Mouse (Mus musculus): Measurements from ENCODE around the gene Cd101. TPM values are rescaled to one million over a fixed set of nuclear protein-coding genes. Genes with fewer than 3 reads are reported as not detected.

Cd101 gene
- polyA plus RNA-seq (2012; rRNA removed), result 0.09 and 0.19 TPM in 2 replicates

DNA sequence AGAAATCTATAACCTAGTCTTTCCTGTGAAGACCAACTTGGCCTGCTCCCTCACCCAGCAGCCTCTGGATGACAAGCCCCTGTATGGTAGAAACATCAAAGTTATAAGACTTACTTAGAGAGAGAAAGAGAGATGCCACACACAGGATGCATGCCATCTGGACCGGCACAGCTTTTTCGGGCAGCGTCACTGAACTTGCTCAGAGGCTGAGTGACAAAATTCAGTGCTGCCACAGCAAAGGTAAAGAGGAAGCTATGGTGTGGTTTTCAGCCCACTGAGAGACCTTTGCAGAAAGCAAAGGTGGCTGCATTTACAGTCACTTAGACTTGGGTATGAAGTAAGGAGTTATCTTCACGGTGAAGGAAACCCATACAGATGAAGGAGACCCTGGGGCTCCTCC is at the start of gene Cd101:
Gene Cd101 (minus strand): TSS at position 218 of the 400 bp plus-strand sequence.
- no peak for DNase-seq (ENCODE audit: low spot score)

DNA sequence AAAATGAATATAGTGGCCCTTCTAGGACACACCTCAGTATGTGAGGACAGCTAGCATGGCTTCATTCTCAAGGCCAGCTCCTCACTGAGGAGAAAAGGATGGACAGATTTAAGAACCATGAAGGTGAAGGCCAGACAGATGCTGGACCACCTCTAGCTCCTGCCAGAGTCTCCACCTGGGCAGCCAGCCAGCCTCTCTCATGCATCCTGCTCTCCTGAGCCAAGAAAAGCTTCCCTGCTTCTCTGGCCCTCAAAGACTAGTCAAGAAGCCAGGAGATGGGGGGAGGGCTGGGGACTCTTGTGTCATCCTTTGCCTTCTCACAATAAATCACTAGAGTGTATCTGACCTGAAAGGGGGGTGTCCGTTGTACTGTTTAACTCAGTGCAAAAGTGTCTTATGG is 49.0 kb upstream of the Cd101 start:
- DNase-seq (ENCODE audit: low spot score), result no peak

DNA sequence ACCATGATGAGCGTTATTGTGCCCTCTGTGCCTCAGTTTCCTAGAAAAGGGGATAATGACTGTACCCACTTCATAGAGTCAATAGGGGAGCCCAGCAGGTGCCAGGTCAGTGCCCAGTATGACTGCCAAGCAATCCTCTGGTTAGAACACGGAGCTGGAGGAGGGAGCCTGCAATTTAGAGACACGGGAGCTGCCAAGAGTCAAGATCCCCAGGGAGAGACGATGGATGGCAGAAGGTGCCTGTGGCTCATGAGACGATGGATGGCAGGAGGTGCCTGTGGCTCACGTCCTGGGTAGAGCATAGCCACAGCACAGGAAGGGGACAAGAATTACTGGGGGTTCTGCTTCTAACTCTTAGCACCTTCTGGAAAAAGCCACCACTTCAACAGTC is 48.3 kb upstream of the Cd101 start:
- DNase-seq (ENCODE audit: low spot score), result no peak

- DNase-seq (ENCODE audit: low spot score), result no peak
Measured at GRCm38 (mm10) chr3:101076966-101077709, 47.8 kb upstream of the Cd101 start.

- no peak for DNase-seq (ENCODE audit: low spot score)
Measured at GRCm38 (mm10) chr3:101075866-101076265, 46.5 kb upstream of the Cd101 start.

DNA sequence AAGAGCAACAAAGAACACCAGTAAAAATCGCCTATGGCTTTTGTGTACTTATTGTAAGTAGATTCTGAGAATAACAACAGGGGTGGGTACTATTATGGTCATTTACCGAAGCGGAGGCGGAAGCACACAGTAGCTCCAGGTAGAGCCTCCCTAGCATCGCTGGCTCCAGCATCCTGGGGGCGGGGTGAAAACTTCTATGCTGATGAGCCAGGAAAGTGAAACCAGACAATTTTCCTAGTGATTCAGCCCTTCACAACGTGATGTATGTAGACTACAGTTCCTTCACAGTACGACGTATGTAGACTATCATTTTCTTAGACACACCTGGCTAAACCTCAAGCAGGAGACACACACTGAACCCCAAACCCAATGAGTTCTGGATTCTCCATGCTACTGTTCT is 44.0 kb upstream of the Cd101 start:
- DNase-seq (ENCODE audit: low spot score), result no peak

DNA sequence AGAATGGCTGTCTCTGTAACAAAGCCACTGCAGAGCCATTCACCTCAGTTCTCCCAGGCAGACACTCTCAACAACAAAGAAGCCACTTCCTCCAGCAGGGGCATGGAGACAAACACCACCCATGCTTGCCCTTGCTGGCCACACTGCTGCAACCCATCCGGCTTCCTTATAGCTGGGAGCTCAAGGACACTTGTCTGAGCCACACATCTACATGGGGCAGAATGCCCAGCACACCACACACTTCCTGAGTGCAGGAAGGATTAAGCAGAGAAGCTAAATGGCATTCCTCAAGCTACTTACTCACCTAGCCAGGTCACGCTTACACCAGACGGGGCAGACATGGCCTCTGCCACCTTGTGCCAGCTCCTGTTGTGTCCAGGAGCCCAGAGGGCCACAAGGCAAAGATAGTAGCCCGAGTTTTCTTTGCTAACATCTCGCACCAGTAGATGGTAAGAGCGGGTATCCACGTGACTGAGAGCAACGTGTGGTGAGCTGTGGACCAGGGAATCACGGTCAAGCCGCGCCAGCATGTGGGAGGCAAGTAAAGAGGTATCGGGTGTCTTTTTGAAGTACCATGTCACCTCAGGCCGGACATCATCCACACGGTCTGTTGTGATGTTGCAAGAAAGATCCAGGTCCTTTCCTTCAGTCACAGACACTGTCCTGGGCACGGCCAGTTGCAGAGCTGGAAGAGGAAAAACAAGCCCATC is 43.3 kb upstream of the Cd101 start:
- DNase-seq (ENCODE audit: low spot score), result no peak

DNA sequence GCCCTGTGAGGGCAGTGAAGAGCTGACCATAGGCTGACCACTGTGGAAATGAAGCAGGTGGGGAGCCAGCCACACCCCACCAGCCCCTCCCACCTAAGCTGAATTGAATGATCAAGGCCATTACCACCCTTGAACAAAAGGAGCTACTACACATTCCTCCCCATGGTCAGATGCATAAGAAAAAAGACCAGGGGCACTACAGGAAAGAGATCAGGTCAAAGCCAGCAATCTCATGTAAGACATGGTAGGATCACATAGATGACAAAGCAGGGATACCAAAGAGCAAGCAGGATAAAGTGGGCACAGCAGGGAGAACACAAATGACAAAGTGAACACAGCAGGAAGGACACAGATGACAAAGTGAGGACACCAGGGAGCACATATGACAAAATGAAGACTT is 42.2 kb upstream of the Cd101 start:
- DNase-seq (ENCODE audit: low spot score), result no peak

- DNase-seq (ENCODE audit: low spot score), result no peak
Measured at GRCm38 (mm10) chr3:101070796-101071235, 41.5 kb upstream of the Cd101 start.

GRCm38 (mm10) chr3:101070230-101070795 is 41.0 kb upstream of the Cd101 start:
- no peak for DNase-seq (ENCODE audit: low spot score)

DNA sequence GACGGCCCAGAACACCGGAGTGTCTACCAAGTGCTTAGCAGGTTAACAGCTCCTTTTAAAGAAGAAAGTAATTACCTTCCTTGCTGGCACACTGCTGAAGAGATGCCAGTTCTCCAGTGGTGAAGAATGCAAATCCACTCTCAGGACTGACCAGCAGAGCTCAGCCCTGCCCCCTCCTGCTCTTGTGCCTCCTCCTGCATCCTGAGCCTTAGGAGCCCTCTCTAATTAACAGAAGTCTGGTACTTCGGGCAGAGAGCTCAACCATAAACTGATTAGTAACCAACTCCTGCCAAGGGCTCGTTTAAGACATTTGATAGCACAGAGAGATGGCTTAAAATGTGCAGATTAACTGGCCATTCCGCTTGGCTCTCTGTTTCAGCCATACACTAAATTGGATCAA is 39.3 kb upstream of the Cd101 start:
- DNase-seq (ENCODE audit: low spot score), result no peak

DNA sequence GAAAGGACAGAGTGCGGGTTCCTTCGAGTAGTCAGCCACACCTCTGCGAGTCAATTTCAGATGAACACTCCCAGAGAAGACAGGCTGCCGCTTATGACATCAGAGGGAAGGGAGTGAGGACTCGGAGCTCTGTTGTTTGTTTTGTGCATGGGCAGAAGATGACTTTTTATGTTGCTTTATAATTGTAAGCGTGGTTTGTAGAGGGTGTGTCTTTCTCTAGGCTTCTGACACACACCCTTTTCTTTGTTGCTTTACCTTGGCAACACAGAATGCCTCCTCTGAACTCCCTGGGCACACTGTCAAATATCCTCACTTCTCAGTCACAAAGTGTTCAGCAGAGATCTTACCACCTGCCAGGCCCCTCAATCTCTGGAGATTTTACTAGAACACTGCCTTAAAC is 36.8 kb upstream of the Cd101 start:
- DNase-seq (ENCODE audit: low spot score), result no peak

DNA sequence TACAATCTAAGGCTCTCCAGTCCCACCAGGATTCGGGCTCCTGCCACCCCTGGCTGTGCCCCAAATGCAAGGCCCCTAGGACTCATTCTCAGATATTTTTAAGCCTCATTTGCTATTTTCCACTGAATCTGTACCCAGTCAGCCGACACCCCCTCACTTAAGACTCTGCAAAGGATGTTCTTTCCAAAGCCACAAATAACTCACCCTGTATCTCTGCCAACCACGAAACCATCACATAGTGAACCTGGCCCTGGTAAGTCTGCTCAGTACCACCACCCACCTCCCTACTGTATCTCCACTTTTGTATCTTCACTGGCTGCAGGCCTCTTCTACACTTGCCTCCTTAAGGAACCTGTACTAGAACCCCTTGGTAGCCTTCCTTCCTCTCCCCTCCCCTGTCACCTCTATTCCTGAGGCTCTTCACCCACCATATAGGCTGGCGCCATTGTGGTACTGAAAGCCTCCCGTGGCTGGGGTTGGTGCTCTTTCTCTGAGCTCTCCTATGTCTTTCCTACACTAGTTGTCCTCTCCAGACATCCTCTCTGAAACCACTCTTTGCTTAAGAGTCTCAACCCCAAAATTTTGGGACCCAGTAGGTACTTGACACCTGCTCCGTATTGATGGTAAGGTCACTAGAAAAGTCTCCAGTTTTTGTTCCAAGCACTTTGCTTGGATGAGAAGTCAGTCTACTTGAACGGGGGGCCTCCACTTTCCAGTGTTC is 32.7 kb upstream of the Cd101 start:
- no peak for DNase-seq (ENCODE audit: low spot score)

- no peak for DNase-seq (ENCODE audit: low spot score)
Measured at GRCm38 (mm10) chr3:101059214-101059613, 29.9 kb upstream of the Cd101 start.

GRCm38 (mm10) chr3:101058203-101058602 is 28.8 kb upstream of the Cd101 start:
- DNase-seq (ENCODE audit: low spot score), result no peak

DNA sequence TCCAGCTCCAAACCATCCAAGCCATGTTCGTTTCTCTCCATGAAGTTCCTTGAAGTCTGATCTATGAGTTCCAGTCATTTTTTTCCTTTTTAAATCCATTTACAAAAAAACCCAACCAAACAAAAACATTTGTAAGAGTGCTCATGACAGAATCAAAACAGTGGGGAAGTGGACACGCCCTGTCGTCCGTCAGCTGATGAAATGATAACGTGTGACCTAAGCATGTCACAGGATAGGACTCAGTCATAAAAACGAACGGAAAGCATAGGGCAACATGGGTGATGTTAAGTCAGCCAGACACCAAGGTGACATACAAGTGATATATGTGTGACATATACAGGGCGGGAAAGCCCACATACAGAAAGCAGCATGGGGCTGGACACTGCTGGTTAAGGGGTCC is 25.9 kb upstream of the Cd101 start:
- DNase-seq (ENCODE audit: low spot score), result no peak

DNA sequence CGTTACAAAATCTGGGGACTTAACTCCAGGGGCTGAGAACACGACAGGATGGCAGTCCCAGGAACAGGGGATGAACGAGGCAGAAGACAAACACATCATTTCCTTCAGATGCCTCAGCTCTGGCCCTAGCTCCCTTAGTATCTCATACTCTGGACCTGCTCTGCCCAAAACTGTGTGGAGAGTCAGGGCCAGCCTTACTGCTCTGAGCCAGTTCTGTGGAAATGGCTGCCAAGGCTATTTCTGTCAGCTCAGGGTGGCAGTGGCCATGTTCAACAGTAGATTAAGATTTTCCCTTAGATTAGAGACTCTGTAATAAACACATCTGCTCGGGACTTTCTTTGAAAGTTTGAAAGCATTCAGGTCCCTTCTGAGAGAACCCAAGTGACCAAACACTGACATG is 22.2 kb upstream of the Cd101 start:
- DNase-seq (ENCODE audit: low spot score), result no peak

GRCm38 (mm10) chr3:101049997-101050396 is 20.6 kb upstream of the Cd101 start:
- no peak for DNase-seq (ENCODE audit: low spot score)

- no peak for DNase-seq (ENCODE audit: low spot score)
Measured at GRCm38 (mm10) chr3:101048781-101049180, 19.4 kb upstream of the Cd101 start.

- no peak for DNase-seq (ENCODE audit: low spot score)
Measured at GRCm38 (mm10) chr3:101047586-101048275, 18.4 kb upstream of the Cd101 start.

- no peak for DNase-seq (ENCODE audit: low spot score)
Measured at GRCm38 (mm10) chr3:101045431-101045830, 16.1 kb upstream of the Cd101 start.

- no peak for DNase-seq (ENCODE audit: low spot score)
Measured at GRCm38 (mm10) chr3:101044686-101045085, 15.3 kb upstream of the Cd101 start.

All from urinary bladder, adult 2 months (tissue).